Mouse (Mus musculus): Measurements from ENCODE around the gene Arap1. TPM values are rescaled to one million over a fixed set of nuclear protein-coding genes. Genes with fewer than 3 reads are reported as not detected.

Arap1 gene
- total RNA-seq, 1 experiment from 2014 or later: 330 TPM

- ATAC-seq (replicated peaks; ENCODE audit: insufficient number of reproducible peaks, low FRiP score, low TSS enrichment, poor library complexity, severe bottlenecking): no peak
Measured at GRCm38 (mm10) chr7:101456789-101457188, 108.9 kb downstream of the Arap1 start.

GRCm38 (mm10) chr7:101457283-101457682, 109.4 kb downstream of the Arap1 start:
- ATAC-seq (replicated peaks; ENCODE audit: insufficient number of reproducible peaks, low FRiP score, low TSS enrichment, poor library complexity, severe bottlenecking): no peak

GRCm38 (mm10) chr7:101457801-101458200, 109.9 kb downstream of the Arap1 start:
- no peak for ATAC-seq (replicated peaks; ENCODE audit: insufficient number of reproducible peaks, low FRiP score, low TSS enrichment, poor library complexity, severe bottlenecking)

- ATAC-seq (replicated peaks; ENCODE audit: insufficient number of reproducible peaks, low FRiP score, low TSS enrichment, poor library complexity, severe bottlenecking): no peak
Measured at GRCm38 (mm10) chr7:101458278-101458781, 110.5 kb downstream of the Arap1 start.

GRCm38 (mm10) chr7:101459305-101459813, 111.5 kb downstream of the Arap1 start:
- ATAC-seq (replicated peaks; ENCODE audit: insufficient number of reproducible peaks, low FRiP score, low TSS enrichment, poor library complexity, severe bottlenecking): no peak

- no peak for ATAC-seq (replicated peaks; ENCODE audit: insufficient number of reproducible peaks, low FRiP score, low TSS enrichment, poor library complexity, severe bottlenecking)
Measured at GRCm38 (mm10) chr7:101459923-101460607, 112.2 kb downstream of the Arap1 start.

- no peak for ATAC-seq (replicated peaks; ENCODE audit: insufficient number of reproducible peaks, low FRiP score, low TSS enrichment, poor library complexity, severe bottlenecking)
Measured at GRCm38 (mm10) chr7:101460608-101460957, 112.7 kb downstream of the Arap1 start.

GRCm38 (mm10) chr7:101461571-101461970, 113.7 kb downstream of the Arap1 start:
- no peak for ATAC-seq (replicated peaks; ENCODE audit: insufficient number of reproducible peaks, low FRiP score, low TSS enrichment, poor library complexity, severe bottlenecking)

Other genes with a start within 250 kb of the Arap1 start
- gene Atg16l2, start 45.8 kb upstream of the Arap1 start, total RNA-seq (2017): 21.8 to 36.0 TPM (median 26.3 TPM) in 3 replicates
- gene Stard10, start 31.0 kb upstream of the Arap1 start, total RNA-seq (2017): 2.3 to 14.3 TPM (median 12.1 TPM) in 3 replicates
- 8.9 to 28.8 TPM (median 12.5 TPM) in 3 replicates for gene Gm45837, start 62.8 kb downstream of the Arap1 start, total RNA-seq (2017)
- 13.4 to 111 TPM (median 54.4 TPM) in 3 replicates for gene Pde2a, start 73.6 kb downstream of the Arap1 start, total RNA-seq (2017)
- 1.6 to 4.2 TPM in 2 of 3 replicates, not detected in the other for gene Art2b, start 237.5 kb downstream of the Arap1 start, total RNA-seq (2017)

Data from monocyte, adult 5-6 weeks (primary cell).